In genomic region chr15:26895251-26895711, GRCm38 (mm10) we compare ENCODE assay signal across 8 mouse cellular contexts. TPM values are rescaled to one million over a fixed set of nuclear protein-coding genes. Genes with fewer than 3 reads are reported as not detected.
DNase-seq lines count a peak whose midpoint lies in the region; ATAC-seq and TF ChIP-seq lines count a peak whose summit lies in the region.

Fbxl7 (minus strand) TSS chr15:26895580.

- H3K36me3 ChIP-seq in hindbrain, embryonic 16.5 days (ENCODE audit: control insufficient read depth, insufficient read depth, low read length): no peaks in the 10 kb centered on the region

- no peaks in the 10 kb centered on the region for H3K27me3 ChIP-seq in hindbrain, embryonic 16.5 days (replicated peaks; ENCODE audit: control insufficient read depth, insufficient read depth, low read length)

- no peak for TF ChIP-seq POLR2A in cortical plate, adult 2 months (IDR thresholded peaks at IDR 0.05; ENCODE audit: extremely low read depth, insufficient read depth, low read length)

- DNase-seq in adrenal gland, postnatal 10 days: peak; percentile 94
- DNase-seq in gastrocnemius, postnatal 10 days: peak; percentile 78
- peak; percentile 40 to 70 for DNase-seq in left cerebral cortex, postnatal 14 days (ENCODE audit: low spot score in 2 of 2)
- peak; percentile 90 for DNase-seq in mesoderm, embryonic 11.5 days (ENCODE audit: low read depth, low spot score)
- DNase-seq in skeletal muscle tissue, adult 2 months (ENCODE audit: low read depth, low spot score): peak; percentile 58

- H3K27ac ChIP-seq in cortical plate, adult 2 months (ENCODE audit: insufficient read depth, low read length): peak within 1 kb of the TSS; percentile 52; the same call in 1 of the 2 replicates
- peak within 1 kb of the TSS; percentile 86 for H3K27ac ChIP-seq in hindbrain, embryonic 16.5 days (ENCODE audit: low read depth, low read length)

- peak within 1 kb of the TSS; percentile 42 for H3K4me3 ChIP-seq in cortical plate, adult 2 months (ENCODE audit: insufficient read depth, low read length)
- peak within 1 kb of the TSS; percentile 91 for H3K4me3 ChIP-seq in hindbrain, embryonic 16.5 days (ENCODE audit: low read length)

- peak within 1 kb of the TSS; percentile 98 for H3K4me2 ChIP-seq in hindbrain, embryonic 16.5 days (ENCODE audit: low read length)

- intact Hi-C loops in left cerebral cortex, postnatal 14 days (cut with DNase I): loop anchor here (10.0 kb wide), 1 partner anchor 260 kb away; no protein-coding TSS in a partner anchor

- TF ChIP-seq CTCF in cortical plate, adult 2 months (IDR thresholded peaks at IDR 0.05; ENCODE audit: extremely low read depth, insufficient read depth, low read length): no peak

- WGBS in hindbrain, embryonic 16.5 days: under 1% methylated on average over 46 of the region's 58 CpGs

- peak; percentile 92 for ATAC-seq in hindbrain, embryonic 16.5 days
- ATAC-seq in megakaryocyte-erythroid progenitor cell, adult 5-6 weeks (replicated peaks; ENCODE audit: low FRiP score, low TSS enrichment, poor library complexity, severe bottlenecking): no peak

- H3K4me1 ChIP-seq in cortical plate, adult 2 months (ENCODE audit: control insufficient read depth, insufficient read depth, low read length): no peaks in the 10 kb centered on the region
- peaks cover 6% of the 10 kb centered on the region for H3K4me1 ChIP-seq in hindbrain, embryonic 16.5 days (ENCODE audit: control insufficient read depth, insufficient read depth, low read depth, low read length)

- peak within 1 kb of the TSS; percentile 88 for H3K9ac ChIP-seq in hindbrain, embryonic 16.5 days (ENCODE audit: low read depth, low read length)

- no peaks in the 10 kb centered on the region for H3K9me3 ChIP-seq in hindbrain, embryonic 16.5 days (ENCODE audit: control insufficient read depth, low read length)

RNA-seq across cellular contexts. Expression of gene Fbxl7, which starts in this region (rescaled TPM):
- total RNA-seq in adrenal gland, postnatal 10 days (2021): 10 to 100 TPM in 1 of 2 experiments, 1 to 10 TPM in 1; 9.2 to 14.1 TPM
- polyA plus RNA-seq in cortical plate, adult 2 months (2012; rRNA removed): 0.96 and 1.2 TPM in 2 replicates
- 1 to 10 TPM; 5.4 to 8.1 TPM for total RNA-seq in gastrocnemius, postnatal 10 days (2021)
- polyA plus RNA-seq in hindbrain, embryonic 16.5 days (2015; fragmentation: Nextera tagmentation; extraction: Ambion mirVana): 9.1 and 10.1 TPM in 2 replicates
- total RNA-seq in left cerebral cortex, postnatal 14 days (2021): 1 to 10 TPM; 2.7 to 3.2 TPM
- not detected in 2 replicates for total RNA-seq in megakaryocyte-erythroid progenitor cell, adult 5-6 weeks (2014; fragmentation: Nextera tagmentation)
- total RNA-seq in megakaryocyte-erythroid progenitor cell, adult 5-6 weeks (2017): not detected in 2 replicates
